Mouse (Mus musculus): Measurements from ENCODE around the gene Mettl14. TPM values are rescaled to one million over a fixed set of nuclear protein-coding genes. Genes with fewer than 3 reads are reported as not detected.

Mettl14 gene
- polyA plus RNA-seq, 2 experiments = 15.8 to 16.7 TPM

DNA sequence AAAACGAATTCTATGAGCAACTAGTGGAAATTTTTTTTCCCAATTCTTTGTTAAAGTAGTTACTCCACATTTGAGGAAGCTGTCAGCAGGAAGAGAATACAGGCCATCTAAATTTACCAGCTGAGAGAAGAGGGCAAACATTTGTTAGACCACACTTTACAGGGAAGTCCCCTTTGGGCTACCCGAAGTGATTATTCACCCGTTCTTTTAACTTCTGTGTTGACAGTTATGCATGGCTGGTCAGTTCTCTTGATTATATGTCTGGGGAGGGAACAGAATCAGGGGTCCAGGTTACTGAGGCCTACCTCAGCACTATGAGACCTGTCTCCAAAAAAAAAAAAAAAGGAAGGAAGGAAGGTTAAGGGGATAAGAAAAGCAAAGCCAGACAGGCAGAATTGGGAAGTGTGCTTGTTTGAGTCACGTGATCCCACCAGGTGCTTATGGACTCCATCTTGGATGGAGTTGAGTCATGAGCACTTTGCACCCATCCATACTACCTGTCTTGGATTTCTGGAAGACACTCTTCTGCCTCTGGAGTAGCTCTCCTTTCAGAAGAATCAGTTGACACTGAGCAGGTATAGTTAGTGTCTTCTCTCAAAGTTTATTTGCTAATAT, 29.4 kb downstream of the Mettl14 start:
- 75% methylated on average over 4 of the region's 4 CpGs for WGBS
- Histone ChIP-seq H3K27me3 (ENCODE audit: control insufficient read depth, insufficient read depth, low read length) (no peaks in the 10 kb centered on the region), H3K4me2 (replicated peaks; ENCODE audit: low read depth, low read length, severe bottlenecking) (no peak overlapping the region), H3K4me3 (replicated peaks; ENCODE audit: low read length) (no peak overlapping the region), H3K9me3 (ENCODE audit: control insufficient read depth, low read length) (no peaks in the 10 kb centered on the region), H3K9ac (ENCODE audit: low read depth, low read length, severe bottlenecking) (no peak overlapping the region), H3K36me3 (ENCODE audit: control insufficient read depth, insufficient read depth, low read length) (peaks cover 85% of the 10 kb centered on the region), H3K4me1 (ENCODE audit: control insufficient read depth, insufficient read depth, low read length) (no peaks in the 10 kb centered on the region), H3K27ac (replicated peaks; ENCODE audit: low read depth, low read length) (no peak overlapping the region)
- TF ChIP-seq POLR2A (IDR thresholded peaks at IDR 0.05; ENCODE audit: borderline replicate concordance, extremely low read depth, insufficient read depth, insufficient read length) = no peak
- DNase-seq (ENCODE audit: low spot score) (no peak), ATAC-seq (ENCODE audit: low FRiP score, low read depth) (no peak)

DNA sequence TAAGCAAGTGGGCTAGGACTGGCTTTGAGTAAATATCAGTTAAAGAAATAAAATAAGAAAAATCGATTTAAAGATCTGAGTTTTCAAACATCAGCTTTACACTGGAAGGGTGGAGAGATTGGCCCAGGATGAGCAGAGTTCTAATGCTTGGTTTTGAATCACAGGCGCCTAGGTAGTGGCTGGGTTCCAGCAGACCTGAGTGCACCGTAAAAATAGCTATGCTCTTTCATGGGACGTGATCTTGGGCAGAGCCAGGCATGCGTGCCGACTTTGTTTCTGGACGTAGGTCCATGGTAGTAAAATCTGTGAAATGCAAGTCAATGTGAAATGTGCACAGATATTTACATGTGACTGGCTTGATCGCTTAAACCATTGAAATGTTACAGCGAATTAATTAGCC, 31.5 kb downstream of the Mettl14 start:
- H3K9me3 ChIP-seq (ENCODE audit: control insufficient read depth, low read length) = no peaks in the 10 kb centered on the region
- H3K4me3 ChIP-seq (replicated peaks; ENCODE audit: low read length) = no peak overlapping the region
- H3K27me3 ChIP-seq (ENCODE audit: control insufficient read depth, insufficient read depth, low read length) = no peaks in the 10 kb centered on the region
- no peak overlapping the region for H3K9ac ChIP-seq (ENCODE audit: low read depth, low read length, severe bottlenecking)
- DNase-seq (ENCODE audit: low spot score) = no peak
- TF ChIP-seq POLR2A (IDR thresholded peaks at IDR 0.05; ENCODE audit: borderline replicate concordance, extremely low read depth, insufficient read depth, insufficient read length) = no peak
- peaks cover 84% of the 10 kb centered on the region for H3K36me3 ChIP-seq (ENCODE audit: control insufficient read depth, insufficient read depth, low read length)
- no peak overlapping the region for H3K4me2 ChIP-seq (replicated peaks; ENCODE audit: low read depth, low read length, severe bottlenecking)
- 82% methylated on average over 9 of the region's 9 CpGs for WGBS
- ATAC-seq (ENCODE audit: low FRiP score, low read depth) = no peak
- H3K4me1 ChIP-seq (ENCODE audit: control insufficient read depth, insufficient read depth, low read length) = no peaks in the 10 kb centered on the region
- H3K27ac ChIP-seq (replicated peaks; ENCODE audit: low read depth, low read length) = no peak overlapping the region

DNA sequence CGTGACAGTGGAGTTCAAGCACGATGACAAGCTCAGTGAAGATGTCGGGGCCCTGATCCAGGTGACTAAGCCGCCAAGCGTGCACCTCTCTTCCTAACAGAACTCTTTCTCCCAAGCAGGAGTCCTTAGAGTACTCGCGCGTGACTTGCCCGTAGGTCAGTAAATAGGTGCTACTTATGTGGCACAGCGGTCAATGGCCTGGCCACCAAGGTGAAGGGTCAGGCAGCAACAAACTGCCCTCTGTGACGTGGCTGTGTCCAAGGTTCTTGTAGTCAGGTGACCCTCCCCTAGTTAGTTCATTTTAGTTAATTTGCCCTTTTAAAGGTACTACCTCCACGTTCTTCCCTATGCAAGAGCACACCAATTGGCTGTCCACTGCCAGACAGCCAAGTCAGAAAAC, 32.2 kb downstream of the Mettl14 start:
- Histone ChIP-seq H3K4me2 (replicated peaks; ENCODE audit: low read depth, low read length, severe bottlenecking) (no peak overlapping the region), H3K27ac (replicated peaks; ENCODE audit: low read depth, low read length) (no peak overlapping the region), H3K9me3 (ENCODE audit: control insufficient read depth, low read length) (no peaks in the 10 kb centered on the region), H3K4me3 (replicated peaks; ENCODE audit: low read length) (no peak overlapping the region), H3K36me3 (ENCODE audit: control insufficient read depth, insufficient read depth, low read length) (peaks cover 84% of the 10 kb centered on the region), H3K27me3 (ENCODE audit: control insufficient read depth, insufficient read depth, low read length) (no peaks in the 10 kb centered on the region), H3K9ac (ENCODE audit: low read depth, low read length, severe bottlenecking) (no peak overlapping the region), H3K4me1 (ENCODE audit: control insufficient read depth, insufficient read depth, low read length) (no peaks in the 10 kb centered on the region)
- no peak for TF ChIP-seq POLR2A (IDR thresholded peaks at IDR 0.05; ENCODE audit: borderline replicate concordance, extremely low read depth, insufficient read depth, insufficient read length)
- ATAC-seq (ENCODE audit: low FRiP score, low read depth) (no peak), DNase-seq (ENCODE audit: low spot score) (no peak)
- WGBS = 88% methylated on average over 12 of the region's 12 CpGs

DNA sequence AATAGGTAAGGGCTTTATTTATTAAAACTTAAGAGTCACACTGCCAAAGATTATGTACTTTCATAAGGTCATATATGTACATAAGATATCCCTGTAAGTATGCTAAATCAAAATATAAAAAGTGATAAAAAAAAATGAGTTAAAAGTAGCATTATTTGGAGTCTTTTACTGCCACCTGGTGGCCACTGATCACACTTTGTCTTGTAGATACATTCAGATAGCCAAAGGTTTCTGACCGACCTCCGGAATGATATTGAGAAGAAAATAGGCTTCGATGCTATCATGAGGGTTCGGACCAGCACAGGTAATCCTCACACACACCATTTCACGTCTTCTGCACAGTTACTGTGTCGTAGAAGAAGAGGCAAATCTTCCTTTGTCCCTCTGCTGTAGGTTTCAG, 32.7 kb downstream of the Mettl14 start:
- no peak overlapping the region for H3K9ac ChIP-seq (ENCODE audit: low read depth, low read length, severe bottlenecking)
- 71% methylated on average over 6 of the region's 6 CpGs for WGBS
- H3K27me3 ChIP-seq (ENCODE audit: control insufficient read depth, insufficient read depth, low read length) = no peaks in the 10 kb centered on the region
- H3K4me3 ChIP-seq (replicated peaks; ENCODE audit: low read length) = no peak overlapping the region
- peaks cover 83% of the 10 kb centered on the region for H3K36me3 ChIP-seq (ENCODE audit: control insufficient read depth, insufficient read depth, low read length)
- DNase-seq (ENCODE audit: low spot score) (peak; percentile 88), ATAC-seq (ENCODE audit: low FRiP score, low read depth) (no peak)
- no peak overlapping the region for H3K4me2 ChIP-seq (replicated peaks; ENCODE audit: low read depth, low read length, severe bottlenecking)
- no peak overlapping the region for H3K27ac ChIP-seq (replicated peaks; ENCODE audit: low read depth, low read length)
- TF ChIP-seq POLR2A (IDR thresholded peaks at IDR 0.05; ENCODE audit: borderline replicate concordance, extremely low read depth, insufficient read depth, insufficient read length) = no peak
- H3K9me3 ChIP-seq (ENCODE audit: control insufficient read depth, low read length) = no peaks in the 10 kb centered on the region
- no peaks in the 10 kb centered on the region for H3K4me1 ChIP-seq (ENCODE audit: control insufficient read depth, insufficient read depth, low read length)

DNA sequence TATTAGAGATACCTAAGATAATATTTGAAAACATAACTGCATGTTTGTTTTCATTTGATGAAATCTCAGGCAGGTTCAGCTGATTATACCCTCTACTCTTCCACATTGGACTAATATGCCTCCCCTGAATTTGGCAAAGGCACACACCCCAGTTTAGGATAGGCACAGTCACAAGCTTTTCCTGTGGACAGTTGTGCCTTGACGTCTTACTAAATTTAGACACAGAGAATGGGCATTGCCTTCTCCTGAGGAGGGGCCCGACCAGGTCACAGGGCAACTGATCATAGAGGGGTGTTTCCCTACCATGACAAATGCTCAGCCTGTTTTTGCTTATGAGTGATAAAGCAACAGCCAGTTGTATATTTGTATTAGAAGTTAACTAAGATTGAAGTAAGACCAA, 34.4 kb downstream of the Mettl14 start:
- Histone ChIP-seq H3K36me3 (ENCODE audit: control insufficient read depth, insufficient read depth, low read length) (peaks cover 69% of the 10 kb centered on the region), H3K4me1 (ENCODE audit: control insufficient read depth, insufficient read depth, low read length) (no peaks in the 10 kb centered on the region), H3K4me3 (replicated peaks; ENCODE audit: low read length) (no peak overlapping the region), H3K9ac (ENCODE audit: low read depth, low read length, severe bottlenecking) (no peak overlapping the region), H3K27ac (replicated peaks; ENCODE audit: low read depth, low read length) (no peak overlapping the region), H3K4me2 (replicated peaks; ENCODE audit: low read depth, low read length, severe bottlenecking) (no peak overlapping the region), H3K9me3 (ENCODE audit: control insufficient read depth, low read length) (no peaks in the 10 kb centered on the region), H3K27me3 (ENCODE audit: control insufficient read depth, insufficient read depth, low read length) (no peaks in the 10 kb centered on the region)
- ATAC-seq (ENCODE audit: low FRiP score, low read depth) (no peak), DNase-seq (ENCODE audit: low spot score) (no peak)
- WGBS = 79% methylated on average over 2 of the region's 2 CpGs
- TF ChIP-seq POLR2A (IDR thresholded peaks at IDR 0.05; ENCODE audit: borderline replicate concordance, extremely low read depth, insufficient read depth, insufficient read length) = no peak

DNA sequence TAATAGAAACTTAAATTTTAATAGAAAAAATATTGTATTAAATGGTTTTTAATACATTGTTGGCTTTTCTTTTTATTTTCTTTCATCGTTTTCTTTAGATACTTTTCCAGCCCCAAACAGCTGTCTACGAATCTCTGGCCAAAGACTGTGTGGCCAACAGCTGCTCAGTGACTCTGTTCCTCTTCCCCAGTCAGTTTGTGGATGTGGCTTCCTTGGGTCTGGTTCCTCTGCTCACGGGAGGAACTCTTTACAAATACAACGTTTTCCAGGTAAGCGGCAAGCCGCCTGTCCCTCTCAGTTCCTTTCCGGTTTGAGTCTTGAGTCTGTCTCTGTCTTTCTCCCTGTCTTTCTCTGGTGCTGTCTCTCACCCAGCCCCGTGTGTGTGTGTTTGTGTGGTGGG, 35.3 kb downstream of the Mettl14 start:
- no peak for TF ChIP-seq POLR2A (IDR thresholded peaks at IDR 0.05; ENCODE audit: borderline replicate concordance, extremely low read depth, insufficient read depth, insufficient read length)
- Histone ChIP-seq H3K4me1 (ENCODE audit: control insufficient read depth, insufficient read depth, low read length) (no peaks in the 10 kb centered on the region), H3K4me3 (replicated peaks; ENCODE audit: low read length) (no peak overlapping the region), H3K36me3 (ENCODE audit: control insufficient read depth, insufficient read depth, low read length) (peaks cover 66% of the 10 kb centered on the region), H3K27me3 (ENCODE audit: control insufficient read depth, insufficient read depth, low read length) (no peaks in the 10 kb centered on the region), H3K9me3 (ENCODE audit: control insufficient read depth, low read length) (no peaks in the 10 kb centered on the region), H3K4me2 (replicated peaks; ENCODE audit: low read depth, low read length, severe bottlenecking) (no peak overlapping the region), H3K27ac (replicated peaks; ENCODE audit: low read depth, low read length) (no peak overlapping the region), H3K9ac (ENCODE audit: low read depth, low read length, severe bottlenecking) (no peak overlapping the region)
- WGBS = 79% methylated on average over 8 of the region's 8 CpGs
- DNase-seq (ENCODE audit: low spot score) = no peak
- no peak for ATAC-seq (ENCODE audit: low FRiP score, low read depth)

All from limb, embryonic 14.5 days (tissue).